Mouse (Mus musculus): ENCODE data around the gene Atg16l2. TPM values are rescaled to one million over a fixed set of nuclear protein-coding genes. Genes with fewer than 3 reads are reported as not detected.

Gene Atg16l2
- polyA plus RNA-seq, 1 experiment from 2014 or later: 14.8 TPM

- no peak overlapping the region for H3K27ac ChIP-seq (ENCODE audit: low read depth, low read length)
These were observed 14.5 kb upstream of the Atg16l2 start for GRCm38 (mm10) chr7:101316591-101317001.

GRCm38 (mm10) chr7:101315699-101316098, 13.6 kb upstream of the Atg16l2 start:
- ATAC-seq (ENCODE audit: low FRiP score) (no peak), DNase-seq (ENCODE audit: low spot score, missing footprints) (no peak)
- Histone ChIP-seq H3K4me3 (ENCODE audit: low read depth, low read length) (no peak overlapping the region), H3K9ac (ENCODE audit: low read length) (no peak overlapping the region), H3K36me3 (ENCODE audit: control insufficient read depth, insufficient read depth, low read length) (no peaks in the 10 kb centered on the region), H3K27me3 (ENCODE audit: control insufficient read depth, insufficient read depth, low read length) (peaks cover 9% of the 10 kb centered on the region; the same call in 1 of the 2 replicates), H3K4me1 (ENCODE audit: control insufficient read depth, insufficient read depth, low read length) (no peaks in the 10 kb centered on the region), H3K9me3 (ENCODE audit: control insufficient read depth, low read length) (no peaks in the 10 kb centered on the region), H3K4me2 (no peak overlapping the region), H3K27ac (ENCODE audit: low read depth, low read length) (no peak overlapping the region)

More at GRCm38 (mm10) chr7:101316591-101317001, 14.5 kb upstream of the Atg16l2 start:
- DNase-seq (ENCODE audit: low spot score, missing footprints): peak; percentile 61
- H3K9me3 ChIP-seq (ENCODE audit: control insufficient read depth, low read length): no peaks in the 10 kb centered on the region
- no peak overlapping the region for H3K4me3 ChIP-seq (ENCODE audit: low read depth, low read length)
- no peak for ATAC-seq (ENCODE audit: low FRiP score)
- H3K9ac ChIP-seq (ENCODE audit: low read length): no peak overlapping the region
- H3K36me3 ChIP-seq (ENCODE audit: control insufficient read depth, insufficient read depth, low read length): no peaks in the 10 kb centered on the region
- peaks cover 12% of the 10 kb centered on the region; the same call in 1 of the 2 replicates for H3K27me3 ChIP-seq (ENCODE audit: control insufficient read depth, insufficient read depth, low read length)
- no peaks in the 10 kb centered on the region; the same call in 1 of the 2 replicates for H3K4me1 ChIP-seq (ENCODE audit: control insufficient read depth, insufficient read depth, low read length)
- 67% methylated on average over 6 of the region's 6 CpGs for WGBS
- no peak overlapping the region for H3K4me2 ChIP-seq

- H3K4me2 ChIP-seq: no peak overlapping the region
- 68% methylated on average over 5 of the region's 5 CpGs for WGBS
- ATAC-seq (ENCODE audit: low FRiP score): no peak
These were observed 12.3 kb upstream of the Atg16l2 start for GRCm38 (mm10) chr7:101314396-101314795.

GRCm38 (mm10) chr7:101313033-101313432, 11.0 kb upstream of the Atg16l2 start:
- no peaks in the 10 kb centered on the region for H3K9me3 ChIP-seq (ENCODE audit: control insufficient read depth, low read length)
- WGBS: 78% methylated on average over 3 of the region's 3 CpGs
- DNase-seq (ENCODE audit: low spot score, missing footprints) (peak; percentile 54), ATAC-seq (ENCODE audit: low FRiP score) (no peak)
- H3K9ac ChIP-seq (ENCODE audit: low read length): no peak overlapping the region
- H3K27ac ChIP-seq (ENCODE audit: low read depth, low read length): no peak overlapping the region
- H3K27me3 ChIP-seq (ENCODE audit: control insufficient read depth, insufficient read depth, low read length): no peaks in the 10 kb centered on the region
- no peaks in the 10 kb centered on the region for H3K4me1 ChIP-seq (ENCODE audit: control insufficient read depth, insufficient read depth, low read length)
- H3K4me3 ChIP-seq (ENCODE audit: low read depth, low read length): no peak overlapping the region
- H3K36me3 ChIP-seq (ENCODE audit: control insufficient read depth, insufficient read depth, low read length): no peaks in the 10 kb centered on the region
- no peak overlapping the region for H3K4me2 ChIP-seq

More at GRCm38 (mm10) chr7:101314396-101314795, 12.3 kb upstream of the Atg16l2 start:
- Histone ChIP-seq H3K9ac (ENCODE audit: low read length) (no peak overlapping the region), H3K27me3 (ENCODE audit: control insufficient read depth, insufficient read depth, low read length) (0 out of 2 replicates have a peak, but pooled peaks cover 3% of the 10 kb centered on the region), H3K36me3 (ENCODE audit: control insufficient read depth, insufficient read depth, low read length) (no peaks in the 10 kb centered on the region), H3K27ac (ENCODE audit: low read depth, low read length) (no peak overlapping the region), H3K4me1 (ENCODE audit: control insufficient read depth, insufficient read depth, low read length) (no peaks in the 10 kb centered on the region), H3K4me3 (ENCODE audit: low read depth, low read length) (no peak overlapping the region), H3K9me3 (ENCODE audit: control insufficient read depth, low read length) (no peaks in the 10 kb centered on the region)
- peak; percentile 64 for DNase-seq (ENCODE audit: low spot score, missing footprints)

GRCm38 (mm10) chr7:101311061-101311460, 9.0 kb upstream of the Atg16l2 start:
- H3K27me3 ChIP-seq (ENCODE audit: control insufficient read depth, insufficient read depth, low read length): no peaks in the 10 kb centered on the region
- DNase-seq (ENCODE audit: low spot score, missing footprints): no peak
- H3K4me3 ChIP-seq (ENCODE audit: low read depth, low read length): peak overlapping the region; percentile 52; the same call in 1 of the 2 replicates
- no peaks in the 10 kb centered on the region for H3K4me1 ChIP-seq (ENCODE audit: control insufficient read depth, insufficient read depth, low read length)
- peak overlapping the region; percentile 70; the same call in 1 of the 2 replicates for H3K9ac ChIP-seq (ENCODE audit: low read length)
- ATAC-seq (ENCODE audit: low FRiP score): no peak
- no peaks in the 10 kb centered on the region for H3K36me3 ChIP-seq (ENCODE audit: control insufficient read depth, insufficient read depth, low read length)
- no peak overlapping the region for H3K27ac ChIP-seq (ENCODE audit: low read depth, low read length)
- WGBS: 43% methylated on average over 2 of the region's 2 CpGs
- peak overlapping the region; percentile 51; the same call in 1 of the 2 replicates for H3K4me2 ChIP-seq
- no peaks in the 10 kb centered on the region for H3K9me3 ChIP-seq (ENCODE audit: control insufficient read depth, low read length)

- Histone ChIP-seq H3K4me1 (ENCODE audit: control insufficient read depth, insufficient read depth, low read length) (no peaks in the 10 kb centered on the region), H3K27ac (ENCODE audit: low read depth, low read length) (peak overlapping the region; percentile 67), H3K4me2 (peak overlapping the region; percentile 51), H3K9ac (ENCODE audit: low read length) (peak overlapping the region; percentile 70), H3K36me3 (ENCODE audit: control insufficient read depth, insufficient read depth, low read length) (no peaks in the 10 kb centered on the region), H3K9me3 (ENCODE audit: control insufficient read depth, low read length) (no peaks in the 10 kb centered on the region), H3K27me3 (ENCODE audit: control insufficient read depth, insufficient read depth, low read length) (no peaks in the 10 kb centered on the region), H3K4me3 (ENCODE audit: low read depth, low read length) (peak overlapping the region; percentile 52)
- under 1% methylated on average over 43 of the region's 43 CpGs for WGBS
- ATAC-seq (ENCODE audit: low FRiP score) (peak; percentile 97), DNase-seq (ENCODE audit: low spot score, missing footprints) (peak; percentile 99)
These were observed 8.4 kb upstream of the Atg16l2 start for GRCm38 (mm10) chr7:101310327-101311028.

- no peaks in the 10 kb centered on the region for H3K36me3 ChIP-seq (ENCODE audit: control insufficient read depth, insufficient read depth, low read length)
- peak overlapping the region; percentile 52 for H3K4me3 ChIP-seq (ENCODE audit: low read depth, low read length)
- H3K27ac ChIP-seq (ENCODE audit: low read depth, low read length): no peak overlapping the region
- H3K27me3 ChIP-seq (ENCODE audit: control insufficient read depth, insufficient read depth, low read length): no peaks in the 10 kb centered on the region
- DNase-seq (ENCODE audit: low spot score, missing footprints): no peak
- H3K4me1 ChIP-seq (ENCODE audit: control insufficient read depth, insufficient read depth, low read length): no peaks in the 10 kb centered on the region
- no peak; the same call in 1 of the 2 replicates for ATAC-seq (ENCODE audit: low FRiP score)
- H3K9ac ChIP-seq (ENCODE audit: low read length): peak overlapping the region; percentile 70
- WGBS: 40% methylated on average over 5 of the region's 5 CpGs
- H3K4me2 ChIP-seq: peak overlapping the region; percentile 51
- no peaks in the 10 kb centered on the region for H3K9me3 ChIP-seq (ENCODE audit: control insufficient read depth, low read length)
These were observed 7.9 kb upstream of the Atg16l2 start for GRCm38 (mm10) chr7:101309985-101310326.

- H3K4me2 ChIP-seq: no peak overlapping the region
- no peaks in the 10 kb centered on the region for H3K27me3 ChIP-seq (ENCODE audit: control insufficient read depth, insufficient read depth, low read length)
- H3K4me1 ChIP-seq (ENCODE audit: control insufficient read depth, insufficient read depth, low read length): peaks cover 7% of the 10 kb centered on the region
- no peaks in the 10 kb centered on the region for H3K9me3 ChIP-seq (ENCODE audit: control insufficient read depth, low read length)
- H3K36me3 ChIP-seq (ENCODE audit: control insufficient read depth, insufficient read depth, low read length): no peaks in the 10 kb centered on the region
- DNase-seq (ENCODE audit: low spot score, missing footprints): no peak
- H3K27ac ChIP-seq (ENCODE audit: low read depth, low read length): no peak overlapping the region
- whole genome bisulfite sequencing: 66% methylated on average over 2 of the region's 2 CpGs
- no peak overlapping the region for H3K9ac ChIP-seq (ENCODE audit: low read length)
- ATAC-seq (ENCODE audit: low FRiP score): no peak
- H3K4me3 ChIP-seq (ENCODE audit: low read depth, low read length): no peak overlapping the region
These were observed 4.8 kb upstream of the Atg16l2 start for GRCm38 (mm10) chr7:101306841-101307240.

GRCm38 (mm10) chr7:101302691-101303090, 640 bp upstream of the Atg16l2 start:
- DNase-seq (ENCODE audit: low spot score, missing footprints): no peak
- Histone ChIP-seq H3K4me3 (ENCODE audit: low read depth, low read length) (peak overlapping the region; percentile 65), H3K27me3 (ENCODE audit: control insufficient read depth, insufficient read depth, low read length) (peaks cover 7% of the 10 kb centered on the region; the same call in 1 of the 2 replicates), H3K4me1 (ENCODE audit: control insufficient read depth, insufficient read depth, low read length) (peaks cover 14% of the 10 kb centered on the region), H3K4me2 (peak overlapping the region; percentile 65), H3K36me3 (ENCODE audit: control insufficient read depth, insufficient read depth, low read length) (no peaks in the 10 kb centered on the region), H3K9ac (ENCODE audit: low read length) (peak overlapping the region; percentile 57), H3K27ac (ENCODE audit: low read depth, low read length) (peak overlapping the region; percentile 48; the same call in 1 of the 2 replicates), H3K9me3 (ENCODE audit: control insufficient read depth, low read length) (no peaks in the 10 kb centered on the region)
- WGBS: 19% methylated on average over 7 of the region's 7 CpGs
- ATAC-seq (ENCODE audit: low FRiP score): no peak
